Mouse (Mus musculus) limb, embryonic 15.5 days (tissue): ENCODE data around the gene Cd99l2. TPM values are rescaled to one million over a fixed set of nuclear protein-coding genes. Genes with fewer than 3 reads are reported as not detected.
A peak's percentile ranks its signal among the peaks of the same experiment; 100 is the strongest.
"Not testable (repeated sequence)": the region's sequence is repeated elsewhere in the genome, so short reads cannot be mapped to it uniquely, and the experiment has no call there.

Experiments used
- ATAC-seq: fragments of 200-750 bp; cut with Nextera tagmentation; 2 replicates; pipeline ENCODE4 v1.8.0; 2017; ENCODE audit warnings: low read depth, moderate TSS enrichment; ENCODE audit not compliant: insufficient number of reproducible peaks, low FRiP score, low TSS enrichment
- H3K27ac ChIP-seq: fragments of 300-500 bp; sonication (generic); 2 replicates; pipeline ENCODE4 v1.5.1; 2015; ENCODE audit warnings: moderate library complexity, mild to moderate bottlenecking, inconsistent platforms
- H3K27me3 ChIP-seq: fragments of 300-500 bp; sonication (generic); 2 replicates; pipeline ENCODE4 v1.6.1; 2015; ENCODE audit warnings: inconsistent platforms
- H3K36me3 ChIP-seq: fragments of 300-500 bp; sonication (generic); 2 replicates; pipeline ENCODE4 v1.6.1; 2015; ENCODE audit warnings: inconsistent platforms
- H3K4me1 ChIP-seq: fragments of 300-500 bp; sonication (generic); 2 replicates; pipeline ENCODE4 v1.6.1; 2015; ENCODE audit warnings: inconsistent platforms
- H3K4me2 ChIP-seq: fragments of 300-500 bp; sonication (generic); 2 replicates; pipeline ENCODE4 v1.6.1; 2015; ENCODE audit warnings: mild to moderate bottlenecking, inconsistent platforms
- H3K4me3 ChIP-seq: fragments of 300-500 bp; sonication (generic); 2 replicates; pipeline ENCODE4 v1.5.1; 2015; ENCODE audit warnings: mild to moderate bottlenecking, inconsistent platforms
- H3K9ac ChIP-seq: fragments of 300-500 bp; sonication (generic); 2 replicates; pipeline ENCODE4 v1.6.1; 2015; ENCODE audit warnings: inconsistent platforms
- H3K9me3 ChIP-seq: fragments of 300-500 bp; sonication (generic); 2 replicates; pipeline ENCODE4 v1.6.1; 2016; ENCODE audit warnings: inconsistent platforms
- WGBS: fragments of 180-500 bp; shearing (Covaris S2); methylation state at CpG from one replicate; pipeline ENCODE4 v1.1.7; 2015; 5-methylcytosine and 5-hydroxymethylcytosine counted together
- polyA plus RNA-seq: library from polyadenylated mRNA; unstranded; fragments of >200 nt; fragmentation: Nextera tagmentation; extraction: Ambion mirVana; gene quantifications from 2 replicates; pipeline ENCODE4 v1.2.1, GENCODE M21; 2015

Gene Cd99l2
- polyA plus RNA-seq, 1 experiment from 2014 or later, result 33.5 TPM

- not testable (repeated sequence) for H3K9ac ChIP-seq, H3K9me3 ChIP-seq, H3K4me1 ChIP-seq, H3K27ac ChIP-seq, ATAC-seq, H3K4me3 ChIP-seq, H3K4me2 ChIP-seq, H3K27me3 ChIP-seq, H3K36me3 ChIP-seq
- 86% methylated on average over 4 of the region's 4 CpGs for WGBS
These were observed 13.9 kb upstream of the Cd99l2 start for GRCm38 (mm10) chrX:71506591-71506990.

DNA sequence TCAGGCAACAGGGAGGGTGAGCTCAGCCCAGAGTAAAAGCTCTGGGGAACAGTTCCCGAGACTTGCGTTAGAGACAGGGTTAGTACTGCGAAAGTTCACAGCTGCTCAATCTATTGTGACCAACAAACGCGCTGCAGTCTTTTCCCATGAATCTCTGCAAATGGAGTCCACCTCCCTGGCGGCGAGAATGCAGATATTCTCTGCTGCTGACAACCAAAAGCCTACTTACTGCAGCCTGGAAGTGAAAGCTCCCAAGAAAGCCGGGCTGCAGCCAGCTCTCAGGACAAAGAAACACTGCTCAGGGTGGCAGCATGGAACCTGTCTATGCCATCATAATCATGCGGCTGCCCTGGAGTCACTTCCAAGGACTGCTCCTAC, 619 bp upstream of the Cd99l2 start:
- WGBS, result 20% methylated on average over 9 of the region's 9 CpGs
- H3K9ac ChIP-seq, result 0 out of 2 replicates have a peak overlapping the region, but pooled peaks have one; percentile 20
- H3K27me3 ChIP-seq, result no peaks in the 10 kb centered on the region
- H3K27ac ChIP-seq, result peak overlapping the region; percentile 89
- no peaks in the 10 kb centered on the region for H3K9me3 ChIP-seq
- H3K4me2 ChIP-seq, result peak overlapping the region; percentile 64
- no peaks in the 10 kb centered on the region for H3K36me3 ChIP-seq
- H3K4me3 ChIP-seq, result peak overlapping the region; percentile 54
- 0 out of 2 replicates have a peak, but pooled peaks have one; percentile 26 for ATAC-seq
- H3K4me1 ChIP-seq, result no peaks in the 10 kb centered on the region

- peak overlapping the region; percentile 54 for H3K9ac ChIP-seq
- WGBS, result 16% methylated on average over 17 of the region's 17 CpGs
- H3K9me3 ChIP-seq, result no peaks in the 10 kb centered on the region
- H3K4me3 ChIP-seq, result peak overlapping the region; percentile 54
- H3K4me2 ChIP-seq, result peak overlapping the region; percentile 64
- no peaks in the 10 kb centered on the region for H3K27me3 ChIP-seq
- H3K4me1 ChIP-seq, result no peaks in the 10 kb centered on the region
- peak; percentile 74 for ATAC-seq
- H3K27ac ChIP-seq, result peak overlapping the region; percentile 89
- no peaks in the 10 kb centered on the region for H3K36me3 ChIP-seq
These were observed 567 bp downstream of the Cd99l2 start for GRCm38 (mm10) chrX:71491931-71492633.

GRCm38 (mm10) chrX:71489353-71489752, 3.3 kb downstream of the Cd99l2 start:
- Histone ChIP-seq H3K9me3 (no peaks in the 10 kb centered on the region), H3K4me1 (no peaks in the 10 kb centered on the region), H3K36me3 (no peaks in the 10 kb centered on the region), H3K27me3 (no peaks in the 10 kb centered on the region), H3K4me2 (no peak overlapping the region), H3K9ac (no peak overlapping the region), H3K27ac (no peak overlapping the region), H3K4me3 (no peak overlapping the region)
- no peak for ATAC-seq
- WGBS, result 73% methylated on average over 1 of the region's 1 CpGs

GRCm38 (mm10) chrX:71482244-71482643, 10.4 kb downstream of the Cd99l2 start:
- no peak overlapping the region for H3K4me3 ChIP-seq
- ATAC-seq, result no peak
- no peak overlapping the region for H3K27ac ChIP-seq
- H3K9ac ChIP-seq, result no peak overlapping the region
- 78% methylated on average over 2 of the region's 2 CpGs for WGBS
- no peaks in the 10 kb centered on the region for H3K36me3 ChIP-seq
- H3K4me1 ChIP-seq, result no peaks in the 10 kb centered on the region
- H3K4me2 ChIP-seq, result no peak overlapping the region
- H3K27me3 ChIP-seq, result no peaks in the 10 kb centered on the region
- H3K9me3 ChIP-seq, result no peaks in the 10 kb centered on the region

DNA sequence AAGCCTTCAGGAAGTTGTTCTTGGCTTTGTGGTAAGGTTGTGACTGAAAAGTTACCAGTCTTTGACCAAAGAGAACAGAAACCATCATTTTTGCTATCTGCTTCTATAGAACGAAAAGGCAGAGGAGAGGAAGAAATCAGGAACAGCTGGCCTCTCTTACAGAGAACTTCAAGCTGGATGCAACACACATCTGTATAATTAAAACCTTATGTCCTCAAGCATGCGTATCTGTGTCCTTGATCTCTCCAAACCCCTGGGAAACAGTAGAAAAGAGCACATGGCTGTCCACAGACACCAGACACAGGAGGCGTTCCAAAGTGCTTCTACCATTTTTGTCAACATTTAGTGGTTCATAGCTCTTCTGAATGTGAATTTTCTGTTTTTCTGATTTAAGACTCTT, 16.7 kb downstream of the Cd99l2 start:
- no peak overlapping the region for H3K4me2 ChIP-seq
- 36% methylated on average over 3 of the region's 3 CpGs for WGBS
- no peak overlapping the region for H3K27ac ChIP-seq

DNA sequence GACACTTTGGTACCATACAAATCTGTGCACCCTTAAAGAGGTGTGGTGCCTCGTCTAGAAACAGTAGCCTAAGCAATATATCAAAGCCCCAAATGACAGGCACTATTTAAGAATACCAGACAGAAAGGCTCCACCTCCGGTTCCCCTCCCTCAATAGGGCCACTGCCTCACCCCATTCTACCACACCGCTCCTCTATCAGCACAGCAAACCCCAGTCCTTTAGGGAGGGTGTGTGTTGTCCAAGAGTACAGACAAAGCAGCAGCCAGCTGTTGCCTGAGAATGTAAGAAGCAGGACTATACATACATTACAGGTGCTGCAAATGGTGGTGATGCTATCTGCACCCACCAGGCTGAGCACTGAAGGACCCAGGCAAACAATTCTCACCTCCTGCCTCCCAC, 17.2 kb downstream of the Cd99l2 start:
- no peak overlapping the region for H3K4me3 ChIP-seq
- WGBS, result 52% methylated on average over 3 of the region's 3 CpGs
- peaks cover 4% of the 10 kb centered on the region; the same call in 1 of the 2 replicates for H3K4me1 ChIP-seq
- H3K9ac ChIP-seq, result no peak overlapping the region
- H3K27ac ChIP-seq, result no peak overlapping the region
- H3K4me2 ChIP-seq, result no peak overlapping the region
- H3K9me3 ChIP-seq, result no peaks in the 10 kb centered on the region
- no peaks in the 10 kb centered on the region for H3K36me3 ChIP-seq
- H3K27me3 ChIP-seq, result no peaks in the 10 kb centered on the region
- ATAC-seq, result no peak

More for the DNA sequence above, 16.7 kb downstream of the Cd99l2 start:
- H3K4me3 ChIP-seq, result no peak overlapping the region
- H3K27me3 ChIP-seq, result no peaks in the 10 kb centered on the region
- H3K9ac ChIP-seq, result no peak overlapping the region
- H3K4me1 ChIP-seq, result peaks cover 4% of the 10 kb centered on the region; the same call in 1 of the 2 replicates
- no peaks in the 10 kb centered on the region for H3K9me3 ChIP-seq
- no peak for ATAC-seq
- H3K36me3 ChIP-seq, result no peaks in the 10 kb centered on the region

DNA sequence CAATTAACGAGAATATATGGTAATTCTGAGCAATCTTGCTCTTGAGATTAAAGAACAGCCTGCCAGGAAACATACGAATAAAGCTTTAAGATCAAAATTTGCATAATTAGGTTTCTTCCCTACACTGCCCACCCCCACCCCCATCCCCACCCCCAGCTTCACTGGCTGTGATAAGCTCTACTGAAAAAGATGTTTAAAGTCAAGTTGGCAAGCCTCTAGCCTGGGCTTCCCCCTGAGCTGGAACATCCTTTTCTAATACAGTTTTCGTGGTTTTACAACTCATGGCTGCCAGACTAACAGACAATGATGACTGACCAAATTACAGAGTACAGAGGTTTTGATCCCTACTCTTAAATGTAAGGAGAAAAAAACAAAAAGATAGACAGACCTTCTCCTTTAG, 17.6 kb downstream of the Cd99l2 start:
- no peaks in the 10 kb centered on the region for H3K9me3 ChIP-seq
- 73% methylated on average over 3 of the region's 3 CpGs for WGBS
- no peaks in the 10 kb centered on the region for H3K27me3 ChIP-seq
- H3K36me3 ChIP-seq, result no peaks in the 10 kb centered on the region
- peaks cover 4% of the 10 kb centered on the region; the same call in 1 of the 2 replicates for H3K4me1 ChIP-seq
- no peak overlapping the region for H3K4me3 ChIP-seq
- H3K9ac ChIP-seq, result no peak overlapping the region
- no peak overlapping the region for H3K27ac ChIP-seq
- H3K4me2 ChIP-seq, result no peak overlapping the region
- ATAC-seq, result no peak

GRCm38 (mm10) chrX:71474296-71474956, 18.2 kb downstream of the Cd99l2 start:
- Histone ChIP-seq H3K27me3 (no peaks in the 10 kb centered on the region), H3K4me1 (peaks cover 4% of the 10 kb centered on the region; the same call in 1 of the 2 replicates), H3K4me2 (no peak overlapping the region), H3K36me3 (no peaks in the 10 kb centered on the region), H3K4me3 (no peak overlapping the region), H3K9me3 (no peaks in the 10 kb centered on the region), H3K27ac (no peak overlapping the region), H3K9ac (no peak overlapping the region)
- WGBS, result 78% methylated on average over 3 of the region's 3 CpGs
- ATAC-seq, result no peak

DNA sequence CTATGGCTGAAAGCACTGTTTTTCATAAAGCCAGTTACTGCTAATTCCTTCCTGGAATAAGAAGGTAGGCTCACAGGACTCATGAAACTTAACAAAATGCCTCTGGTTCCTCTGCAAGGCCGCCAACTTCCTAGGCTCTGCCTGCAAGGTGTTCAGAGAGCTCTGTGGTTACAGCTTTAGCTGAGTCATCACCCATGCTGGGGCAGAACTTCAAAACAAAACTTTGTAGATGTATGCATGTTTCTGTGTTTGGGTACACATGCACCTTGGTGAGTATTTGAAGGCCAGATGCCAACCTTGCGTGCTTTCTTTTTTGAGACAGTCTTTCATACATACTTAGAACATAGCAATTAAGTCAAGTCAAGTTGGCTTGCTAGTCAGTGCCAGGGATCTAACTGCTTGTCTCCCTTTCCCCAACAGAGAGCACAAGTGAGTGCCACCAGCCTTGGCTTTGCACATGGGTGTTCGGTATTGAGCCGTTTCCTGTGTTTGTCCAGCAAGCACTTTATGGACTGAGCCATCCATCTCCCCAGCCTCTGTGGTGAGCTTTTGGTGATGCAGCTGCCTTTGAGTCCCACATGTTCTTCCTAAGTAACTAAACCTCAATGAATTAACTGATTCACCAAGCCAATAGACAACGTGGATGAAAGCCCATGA, 23.9 kb downstream of the Cd99l2 start:
- Histone ChIP-seq H3K9ac (no peak overlapping the region), H3K4me1 (no peaks in the 10 kb centered on the region), H3K27me3 (no peaks in the 10 kb centered on the region), H3K36me3 (no peaks in the 10 kb centered on the region), H3K9me3 (no peaks in the 10 kb centered on the region), H3K4me2 (no peak overlapping the region), H3K27ac (no peak overlapping the region), H3K4me3 (no peak overlapping the region)
- ATAC-seq, result no peak
- 85% methylated on average over 5 of the region's 5 CpGs for WGBS

- Histone ChIP-seq H3K9me3 (no peaks in the 10 kb centered on the region), H3K27me3 (no peaks in the 10 kb centered on the region), H3K36me3 (no peaks in the 10 kb centered on the region), H3K27ac (no peak overlapping the region), H3K4me3 (no peak overlapping the region), H3K4me1 (no peaks in the 10 kb centered on the region), H3K4me2 (no peak overlapping the region), H3K9ac (no peak overlapping the region)
- 75% methylated on average over 3 of the region's 3 CpGs for WGBS
- ATAC-seq, result no peak
These were observed 25.2 kb downstream of the Cd99l2 start for GRCm38 (mm10) chrX:71467491-71467890.

DNA sequence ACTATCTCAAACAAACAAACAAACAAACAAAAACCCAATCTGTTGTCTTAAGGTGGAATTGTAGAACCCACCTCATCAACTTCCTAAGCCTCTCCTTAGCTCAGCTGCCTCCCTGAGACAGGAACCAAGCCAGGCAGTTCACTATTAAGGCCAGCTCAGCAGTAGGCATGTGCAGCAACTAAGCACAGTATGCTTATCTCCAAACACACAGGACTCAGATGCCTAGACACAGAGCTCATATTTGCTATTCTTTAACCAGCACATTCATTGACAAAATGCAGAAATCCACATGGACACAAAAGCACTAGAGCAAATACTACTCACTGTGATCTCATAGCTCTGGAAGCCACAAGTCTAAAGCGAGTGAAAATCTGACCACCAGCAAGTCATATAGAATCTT, 27.2 kb downstream of the Cd99l2 start:
- WGBS, result 86% methylated on average over 1 of the region's 1 CpGs

More for the DNA sequence above, 27.2 kb downstream of the Cd99l2 start:
- Histone ChIP-seq H3K27ac (no peak overlapping the region), H3K27me3 (no peaks in the 10 kb centered on the region), H3K36me3 (no peaks in the 10 kb centered on the region), H3K4me1 (no peaks in the 10 kb centered on the region), H3K4me3 (no peak overlapping the region), H3K9me3 (no peaks in the 10 kb centered on the region), H3K9ac (no peak overlapping the region), H3K4me2 (no peak overlapping the region)
- ATAC-seq, result no peak
